Mouse (Mus musculus): ENCODE measurements at regions not wholly inside any gene's neighbourhood (a gene's known extent, or its start where the extent isn't known, plus 50 kb on each side); places are given as distances from the start of the nearest gene placed in this dataset.
"Not testable (repeated sequence)": the region's sequence is repeated elsewhere in the genome, so short reads cannot be mapped to it uniquely, and the experiment has no call there.

- no peak for TF ChIP-seq CTCF (IDR thresholded peaks at IDR 0.05)
Measured at GRCm38 (mm10) chr3:7669956-7670355, 1049.7 kb upstream of the 1700008P02Rik start.

DNA sequence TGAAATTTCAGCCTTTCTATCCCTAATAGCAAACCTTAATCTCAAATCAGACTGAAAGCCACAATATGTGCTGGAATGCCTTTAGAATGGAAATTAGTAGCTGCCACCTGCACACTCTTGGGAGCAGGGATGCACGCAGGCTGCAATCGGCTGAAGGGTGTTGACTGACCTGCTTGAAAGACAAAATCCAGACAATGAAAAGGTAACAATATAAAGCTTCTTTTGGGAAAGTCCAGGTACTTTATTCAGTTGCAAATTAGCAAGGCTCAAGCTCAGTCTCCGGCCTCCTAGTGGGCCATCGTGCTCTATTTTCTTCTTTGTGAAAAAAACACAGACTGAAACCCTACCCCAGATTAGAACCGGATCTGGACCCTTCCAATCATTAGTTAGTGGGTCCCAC is 1047.6 kb upstream of the 1700008P02Rik start:
- whole genome bisulfite sequencing = 83% methylated on average over 5 of the region's 5 CpGs
- H3K27me3 ChIP-seq (replicated peaks; ENCODE audit: insufficient read depth, low read length); H3K9me3 ChIP-seq (ENCODE audit: low read length); DNase-seq (ENCODE audit: low spot score); H3K4me2 ChIP-seq (replicated peaks; ENCODE audit: low read depth, low read length); H3K4me3 ChIP-seq (ENCODE audit: low read depth, low read length); H3K36me3 ChIP-seq (ENCODE audit: insufficient read depth, low read length); H3K9ac ChIP-seq (replicated peaks; ENCODE audit: low read depth); H3K4me1 ChIP-seq (ENCODE audit: insufficient read depth, low read depth, low read length); H3K27ac ChIP-seq (ENCODE audit: low read length); ATAC-seq: not testable (repeated sequence)

More at GRCm38 (mm10) chr3:7669956-7670355, 1049.7 kb upstream of the 1700008P02Rik start:
- no peaks in the 10 kb centered on the region for H3K27me3 ChIP-seq (replicated peaks; ENCODE audit: insufficient read depth, low read length)
- no peaks in the 10 kb centered on the region for H3K36me3 ChIP-seq (ENCODE audit: insufficient read depth, low read length)
- H3K9ac ChIP-seq (replicated peaks; ENCODE audit: low read depth) = no peak overlapping the region
- H3K4me2 ChIP-seq (replicated peaks; ENCODE audit: low read depth, low read length) = no peak overlapping the region
- ATAC-seq (no peak), DNase-seq (ENCODE audit: low spot score) (no peak)
- no peaks in the 10 kb centered on the region for H3K9me3 ChIP-seq (ENCODE audit: low read length)
- WGBS = 81% methylated on average over 6 of the region's 6 CpGs
- no peaks in the 10 kb centered on the region for H3K4me1 ChIP-seq (ENCODE audit: insufficient read depth, low read depth, low read length)
- no peak overlapping the region for H3K27ac ChIP-seq (ENCODE audit: low read length)
- no peak overlapping the region for H3K4me3 ChIP-seq (ENCODE audit: low read depth, low read length)

DNA sequence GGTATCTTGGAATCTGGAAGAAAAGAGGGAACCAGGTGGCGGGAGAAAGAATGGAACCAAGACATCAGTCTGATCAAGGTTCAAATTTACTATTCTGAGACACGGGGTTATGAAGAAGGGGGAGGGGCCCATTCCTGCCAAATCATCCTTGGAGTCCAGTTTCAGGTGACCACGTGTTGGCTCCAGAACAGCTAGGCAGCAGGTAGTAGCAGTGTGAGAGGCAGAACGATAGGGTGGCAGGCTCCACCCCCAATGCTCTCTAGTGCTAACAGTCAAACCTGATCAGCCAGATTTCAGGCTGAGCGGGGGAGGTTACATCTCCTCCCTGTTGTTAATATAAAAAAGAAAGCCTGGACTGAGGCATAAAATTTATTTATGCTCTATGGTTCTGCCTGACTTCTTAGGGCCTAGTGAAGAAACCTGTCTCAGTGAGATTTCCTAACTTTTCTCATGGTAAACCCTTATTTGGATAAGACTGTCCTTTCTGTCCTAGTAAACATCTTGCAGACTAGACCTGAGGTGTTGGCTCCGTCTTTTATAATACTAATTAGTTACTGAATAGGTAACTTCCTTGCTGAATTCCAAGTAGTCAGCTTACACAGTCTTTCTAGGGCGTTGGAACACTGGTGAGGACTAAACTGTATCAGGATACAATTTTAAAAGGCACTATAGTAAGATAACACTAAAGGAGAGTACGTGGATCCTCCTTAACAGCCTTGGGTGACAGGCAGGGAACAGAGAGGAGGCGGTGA is 1046.3 kb upstream of the 1700008P02Rik start:
- H3K27me3 ChIP-seq (replicated peaks; ENCODE audit: insufficient read depth, low read length); H3K36me3 ChIP-seq (ENCODE audit: insufficient read depth, low read length); H3K4me1 ChIP-seq (ENCODE audit: insufficient read depth, low read depth, low read length); H3K27ac ChIP-seq (ENCODE audit: low read length); H3K4me2 ChIP-seq (replicated peaks; ENCODE audit: low read depth, low read length); H3K4me3 ChIP-seq (ENCODE audit: low read depth, low read length); ATAC-seq; H3K9ac ChIP-seq (replicated peaks; ENCODE audit: low read depth); H3K9me3 ChIP-seq (ENCODE audit: low read length): not testable (repeated sequence)
- peak; percentile 35 for DNase-seq (ENCODE audit: low spot score)
- WGBS = 54% methylated on average over 9 of the region's 9 CpGs
